Mouse (Mus musculus) forebrain, postnatal 0 days (tissue): ENCODE data around the gene Sdc3. TPM values are rescaled to one million over a fixed set of nuclear protein-coding genes. Genes with fewer than 3 reads are reported as not detected.

Source experiments
- ATAC-seq: fragments of 200-750 bp; cut with Nextera tagmentation; 2 replicates; pipeline ENCODE4 v1.8.0; 2017; ENCODE audit warnings: mild to moderate bottlenecking, moderate library complexity
- DNase-seq: peaks from one replicate; pipeline ENCODE4 v3.0.0-alpha.2; 2015
- H3K27ac ChIP-seq: fragments of 300-500 bp; sonication (generic); 2 replicates; pipeline ENCODE4 v1.5.1; 2014; ENCODE audit warnings: low read depth, mild to moderate bottlenecking, antibody characterized with exemption, low read length, moderate library complexity, mixed read lengths
- H3K27me3 ChIP-seq: fragments of 300-500 bp; sonication (generic); 2 replicates; pipeline ENCODE4 v1.6.1; 2014; ENCODE audit warnings: mild to moderate bottlenecking, low read length, mixed read lengths; ENCODE audit not compliant: insufficient read depth
- H3K36me3 ChIP-seq: fragments of 300-500 bp; sonication (generic); 2 replicates; pipeline ENCODE4 v1.6.1; 2014; ENCODE audit warnings: mild to moderate bottlenecking, moderate library complexity; ENCODE audit not compliant: insufficient read depth
- H3K4me1 ChIP-seq: fragments of 300-500 bp; sonication (generic); 2 replicates; pipeline ENCODE4 v1.6.1; 2014; ENCODE audit warnings: antibody characterized with exemption; ENCODE audit not compliant: insufficient read depth
- H3K4me2 ChIP-seq: fragments of 300-500 bp; sonication (generic); 2 replicates; pipeline ENCODE4 v1.6.1; 2014; ENCODE audit warnings: low read depth, mild to moderate bottlenecking, moderate library complexity
- H3K4me3 ChIP-seq: fragments of 300-500 bp; sonication (generic); 2 replicates; pipeline ENCODE4 v1.5.1; 2014; ENCODE audit warnings: low read depth, low read length, mixed read lengths
- H3K9ac ChIP-seq: fragments of 300-500 bp; sonication (generic); 2 replicates; pipeline ENCODE4 v1.6.1; 2014; ENCODE audit warnings: mild to moderate bottlenecking
- H3K9me3 ChIP-seq: fragments of 300-500 bp; sonication (generic); 2 replicates; pipeline ENCODE4 v1.6.1; 2016; ENCODE audit warnings: low read length
- CTCF ChIP-seq: sonication (generic); IDR thresholded peaks from 2 replicates; pipeline ENCODE4 v1.5.1; 2016; ENCODE audit warnings: antibody characterized with exemption, control low read depth, low read depth
- WGBS: fragments of 180-500 bp; shearing (Covaris S2); extraction: QIAGEN DNeasy Blood & Tissue Kit; methylation state at CpG from one replicate; pipeline ENCODE4 v1.1.7; 2014; 5-methylcytosine and 5-hydroxymethylcytosine counted together
- polyA plus RNA-seq: library from polyadenylated mRNA; unstranded; fragments of >200 nt; fragmentation: Nextera tagmentation; extraction: Ambion mirVana; gene quantifications from 2 replicates; pipeline ENCODE4 v1.2.1, GENCODE M21; 2015
- total RNA-seq: library from RNA; depleted of rRNA; stranded (reverse); fragments of >200 nt; gene quantifications from 2 replicates; pipeline ENCODE4 v1.2.3, GENCODE M21; 2014

Gene Sdc3
- total and polyA plus RNA-seq, 2 experiments from 2014 or later, result 204 to 421 TPM

GRCm38 (mm10) chr4:130754776-130755175 is 37.6 kb upstream of the Sdc3 start:
- Histone ChIP-seq H3K9ac (no peak overlapping the region), H3K4me3 (no peak overlapping the region), H3K4me1 (no peaks in the 10 kb centered on the region), H3K36me3 (peaks cover 58% of the 10 kb centered on the region), H3K27ac (no peak overlapping the region), H3K27me3 (no peaks in the 10 kb centered on the region), H3K9me3 (no peaks in the 10 kb centered on the region), H3K4me2 (no peak overlapping the region)
- DNase-seq (no peak), ATAC-seq (no peak)
- no peak for TF ChIP-seq CTCF
- 90% methylated on average over 2 of the region's 2 CpGs for WGBS

- ATAC-seq (no peak), DNase-seq (no peak)
- no peaks in the 10 kb centered on the region for H3K4me1 ChIP-seq
- 93% methylated on average over 2 of the region's 2 CpGs for WGBS
- no peaks in the 10 kb centered on the region for H3K27me3 ChIP-seq
- H3K27ac ChIP-seq, result no peak overlapping the region
- H3K9ac ChIP-seq, result no peak overlapping the region
- no peak for TF ChIP-seq CTCF
- H3K4me3 ChIP-seq, result no peak overlapping the region
- H3K4me2 ChIP-seq, result no peak overlapping the region
- H3K36me3 ChIP-seq, result peaks cover 51% of the 10 kb centered on the region
- H3K9me3 ChIP-seq, result no peaks in the 10 kb centered on the region
These were observed 32.5 kb upstream of the Sdc3 start for GRCm38 (mm10) chr4:130759875-130760274.

GRCm38 (mm10) chr4:130761809-130762208 is 30.5 kb upstream of the Sdc3 start:
- Histone ChIP-seq H3K4me1 (no peaks in the 10 kb centered on the region), H3K27ac (no peak overlapping the region), H3K4me3 (no peak overlapping the region), H3K27me3 (no peaks in the 10 kb centered on the region), H3K4me2 (no peak overlapping the region), H3K9ac (no peak overlapping the region), H3K9me3 (no peaks in the 10 kb centered on the region), H3K36me3 (peaks cover 60% of the 10 kb centered on the region)
- no peak for TF ChIP-seq CTCF
- no peak for DNase-seq
- WGBS, result 84% methylated on average over 5 of the region's 5 CpGs
- no peak for ATAC-seq

GRCm38 (mm10) chr4:130765399-130766160 is 26.8 kb upstream of the Sdc3 start:
- DNase-seq, result no peak
- H3K36me3 ChIP-seq, result peaks cover 67% of the 10 kb centered on the region

GRCm38 (mm10) chr4:130766387-130766786 is 25.9 kb upstream of the Sdc3 start:
- no peaks in the 10 kb centered on the region for H3K4me1 ChIP-seq
- H3K27me3 ChIP-seq, result no peaks in the 10 kb centered on the region
- peaks cover 69% of the 10 kb centered on the region for H3K36me3 ChIP-seq
- WGBS, result 80% methylated on average over 2 of the region's 2 CpGs
- no peak overlapping the region for H3K9ac ChIP-seq
- no peak for DNase-seq
- TF ChIP-seq CTCF, result no peak
- H3K4me2 ChIP-seq, result no peak overlapping the region
- no peak overlapping the region for H3K4me3 ChIP-seq
- H3K9me3 ChIP-seq, result no peaks in the 10 kb centered on the region
- no peak for ATAC-seq
- H3K27ac ChIP-seq, result no peak overlapping the region

More at GRCm38 (mm10) chr4:130765399-130766160, 26.8 kb upstream of the Sdc3 start:
- no peak for TF ChIP-seq CTCF
- no peaks in the 10 kb centered on the region for H3K4me1 ChIP-seq
- no peak overlapping the region for H3K4me3 ChIP-seq
- no peaks in the 10 kb centered on the region for H3K9me3 ChIP-seq
- H3K27ac ChIP-seq, result no peak overlapping the region
- WGBS, result 78% methylated on average over 7 of the region's 7 CpGs
- no peaks in the 10 kb centered on the region for H3K27me3 ChIP-seq
- H3K4me2 ChIP-seq, result no peak overlapping the region
- ATAC-seq, result no peak
- no peak overlapping the region for H3K9ac ChIP-seq

- ATAC-seq (no peak), DNase-seq (no peak)
- 82% methylated on average over 4 of the region's 4 CpGs for WGBS
- Histone ChIP-seq H3K4me3 (no peak overlapping the region), H3K27me3 (no peaks in the 10 kb centered on the region), H3K9ac (no peak overlapping the region), H3K27ac (no peak overlapping the region), H3K9me3 (no peaks in the 10 kb centered on the region), H3K4me1 (no peaks in the 10 kb centered on the region), H3K4me2 (no peak overlapping the region), H3K36me3 (peaks cover 74% of the 10 kb centered on the region)
- TF ChIP-seq CTCF, result no peak
These were observed 25.4 kb upstream of the Sdc3 start for GRCm38 (mm10) chr4:130766926-130767325.

- TF ChIP-seq CTCF, result no peak
- 76% methylated on average over 4 of the region's 4 CpGs for WGBS
- peaks cover 59% of the 10 kb centered on the region for H3K36me3 ChIP-seq
These were observed 18.4 kb upstream of the Sdc3 start for GRCm38 (mm10) chr4:130773899-130774298.

More at GRCm38 (mm10) chr4:130773899-130774298, 18.4 kb upstream of the Sdc3 start:
- Histone ChIP-seq H3K27me3 (no peaks in the 10 kb centered on the region), H3K9me3 (no peaks in the 10 kb centered on the region), H3K4me3 (no peak overlapping the region), H3K9ac (no peak overlapping the region), H3K4me2 (no peak overlapping the region), H3K27ac (no peak overlapping the region), H3K4me1 (no peaks in the 10 kb centered on the region)
- no peak for DNase-seq
- ATAC-seq, result no peak
